Mouse (Mus musculus) gastrocnemius, adult 2 months (tissue): ENCODE measurements around the gene Cd36. TPM values are rescaled to one million over a fixed set of nuclear protein-coding genes. Genes with fewer than 3 reads are reported as not detected.

ENCODE experiments used
- DNase-seq: peaks from one replicate; pipeline ENCODE4 v3.0.0; 2022
- H3K27ac ChIP-seq: fragments of 200-600 bp; 2 replicates; pipeline ENCODE4 v1.8.1; 2022; ENCODE audit warnings: mild to moderate bottlenecking
- H3K4me3 ChIP-seq: fragments of 200-600 bp; 2 replicates; pipeline ENCODE4 v1.8.1; 2022; ENCODE audit warnings: mild to moderate bottlenecking, moderate library complexity
- CTCF ChIP-seq: fragments of 200-600 bp; IDR thresholded peaks from 2 replicates; pipeline ENCODE4 v1.8.1; 2022; ENCODE audit warnings: antibody characterized with exemption, mild to moderate bottlenecking, moderate library complexity
- intact Hi-C: fragments of 180-260 bp; cut with DNase I; formaldehyde crosslinking; loops from one replicate; pipeline ENCODE4 v1.15.1; 2025
- total RNA-seq, 2 experiments: library from RNA; stranded (reverse); gene quantifications; 2 replicates each; pipeline ENCODE4 v1.2.3; 2021

Gene Cd36
- total RNA-seq, 2 experiments from 2014 or later: 237 to 443 TPM

DNA sequence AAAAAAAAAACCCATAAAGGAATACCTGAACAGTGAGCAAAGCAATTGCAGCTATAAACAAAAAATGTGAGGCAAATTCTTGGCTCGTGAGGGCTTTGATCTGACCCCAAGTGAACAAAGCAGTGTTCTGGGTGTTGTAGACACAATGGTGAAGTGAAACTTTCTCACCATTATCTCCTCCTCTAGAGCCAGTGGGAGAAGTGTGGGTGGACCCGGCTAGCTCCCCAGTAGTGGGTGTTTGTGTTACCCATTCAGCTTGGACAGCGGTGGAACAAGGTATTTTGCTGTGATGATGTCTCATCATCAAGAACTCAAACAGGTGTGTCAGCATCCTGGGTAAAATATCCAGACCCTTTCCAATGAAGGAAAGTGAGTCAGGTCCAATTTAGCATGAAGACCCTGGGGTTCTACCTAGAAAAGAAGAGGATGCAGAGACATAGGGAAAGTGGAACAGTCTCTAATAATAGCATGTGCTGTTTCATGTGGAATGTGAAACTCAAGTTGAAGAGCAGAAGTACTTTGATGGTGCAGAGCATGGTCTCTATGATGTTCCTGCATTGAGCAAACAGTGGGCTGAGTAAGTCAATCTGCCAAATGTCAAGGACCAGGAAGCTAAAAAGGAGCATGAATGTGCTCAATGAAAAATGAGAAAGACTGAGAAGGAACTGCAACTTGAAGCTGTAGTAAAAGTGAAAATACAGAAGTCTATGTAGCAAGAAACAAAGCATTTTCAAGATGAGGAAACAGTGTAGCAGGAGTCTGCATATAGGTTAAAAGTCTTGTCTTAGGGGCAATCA is 34.3 kb downstream of the Cd36 start:
- no peak for TF ChIP-seq CTCF
- DNase-seq: no peak
- H3K27ac ChIP-seq: no peak overlapping the region; the same call in 1 of the 2 replicates
- H3K4me3 ChIP-seq: no peak overlapping the region
- intact Hi-C loops: no loop called here

DNA sequence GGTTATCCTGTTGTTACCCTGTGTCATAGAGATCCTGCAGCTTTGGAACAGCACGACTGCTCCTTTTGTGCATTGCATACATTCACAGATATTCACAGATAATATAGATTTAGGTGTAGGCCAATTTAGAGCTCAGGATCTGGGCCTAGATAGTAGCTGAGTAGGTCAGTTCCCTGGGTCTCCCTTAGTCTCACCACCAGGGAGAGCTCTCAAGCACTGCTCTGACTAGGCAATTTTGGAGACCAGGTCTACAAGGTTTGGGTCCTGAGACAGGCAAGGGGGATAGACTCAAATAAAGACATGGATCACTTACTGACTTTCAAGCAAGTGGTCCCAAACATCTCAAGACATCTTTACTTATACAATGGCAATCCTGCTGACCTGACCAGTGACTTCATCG is 38.0 kb downstream of the Cd36 start:
- DNase-seq: no peak
- Histone ChIP-seq H3K27ac (peak overlapping the region; percentile 58), H3K4me3 (0 out of 2 replicates have a peak overlapping the region, but pooled peaks have one; percentile 5)
- intact Hi-C loops: no loop called here
- peak; percentile 46 for TF ChIP-seq CTCF

DNA sequence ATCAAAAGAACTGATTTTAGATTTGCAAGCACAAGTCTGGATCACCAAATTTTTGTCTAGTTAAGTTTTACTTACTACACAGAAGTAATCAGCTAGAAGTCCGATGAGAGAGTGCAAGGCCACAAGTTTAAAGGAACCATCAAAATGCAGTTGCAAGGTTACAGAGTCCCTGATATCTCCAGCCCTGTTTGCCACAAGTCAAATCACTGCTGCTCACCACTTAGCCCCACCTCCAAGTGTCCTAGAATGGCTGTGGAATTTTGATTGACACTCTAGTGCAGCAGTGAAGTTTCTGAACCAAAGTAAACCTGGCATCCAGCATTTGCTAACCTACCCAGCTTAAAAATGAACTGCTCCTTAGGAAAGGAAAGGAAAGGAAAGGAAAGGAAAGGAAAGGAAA is 39.0 kb downstream of the Cd36 start:
- intact Hi-C loops: loop anchor here (5.0 kb wide), 1 partner anchor 33 kb away; no protein-coding TSS in a partner anchor
- peak overlapping the region; percentile 77 for H3K27ac ChIP-seq
- peak overlapping the region; percentile 68 for H3K4me3 ChIP-seq
- peak; percentile 41 for DNase-seq
- TF ChIP-seq CTCF: no peak

DNA sequence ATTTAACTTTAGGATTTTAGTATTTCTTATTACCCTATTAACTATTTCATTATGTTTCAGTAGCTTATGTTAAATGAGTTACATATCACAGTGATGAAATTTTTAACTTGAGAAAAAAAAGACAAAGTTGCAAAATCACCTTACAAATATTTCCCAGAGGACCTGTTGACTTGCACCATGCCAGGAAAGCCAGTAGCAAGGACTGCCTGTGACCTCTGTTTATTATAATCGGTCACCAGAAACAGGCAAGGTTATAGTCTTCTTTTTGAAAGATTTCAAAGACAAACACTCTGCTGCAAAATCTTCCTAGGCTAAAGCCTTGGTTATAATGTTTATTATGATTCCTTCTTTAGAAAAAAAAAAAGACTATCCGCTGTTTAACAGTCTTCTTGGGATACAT is 39.9 kb downstream of the Cd36 start:
- DNase-seq: no peak
- Histone ChIP-seq H3K27ac (peak overlapping the region; percentile 77), H3K4me3 (peak overlapping the region; percentile 68)
- TF ChIP-seq CTCF: no peak
- intact Hi-C loops: loop anchor here (5.0 kb wide), 1 partner anchor 34 kb away; no protein-coding TSS in a partner anchor

DNA sequence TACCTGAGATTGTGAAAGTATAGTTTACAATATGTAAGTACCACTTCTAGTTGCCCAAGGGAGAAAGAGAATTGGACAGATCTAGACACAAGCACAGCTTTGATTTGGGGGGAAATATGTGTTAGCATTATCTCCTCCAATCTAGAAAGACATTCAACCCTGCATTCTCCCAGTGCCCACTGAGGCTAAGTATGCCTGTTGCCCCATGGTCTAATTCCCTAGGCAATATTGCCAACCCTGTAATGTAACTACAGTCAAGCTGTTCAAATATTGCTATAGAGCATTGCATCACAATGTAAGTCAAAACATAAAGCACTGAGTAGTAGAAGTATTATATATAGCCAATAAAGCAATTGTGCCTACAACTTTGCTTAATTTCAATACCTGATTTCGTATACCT is 40.3 kb downstream of the Cd36 start:
- intact Hi-C loops: loop anchor here (5.0 kb wide), 1 partner anchor 34 kb away; no protein-coding TSS in a partner anchor
- H3K4me3 ChIP-seq: peak overlapping the region; percentile 68
- no peak for TF ChIP-seq CTCF
- H3K27ac ChIP-seq: peak overlapping the region; percentile 77
- no peak for DNase-seq

DNA sequence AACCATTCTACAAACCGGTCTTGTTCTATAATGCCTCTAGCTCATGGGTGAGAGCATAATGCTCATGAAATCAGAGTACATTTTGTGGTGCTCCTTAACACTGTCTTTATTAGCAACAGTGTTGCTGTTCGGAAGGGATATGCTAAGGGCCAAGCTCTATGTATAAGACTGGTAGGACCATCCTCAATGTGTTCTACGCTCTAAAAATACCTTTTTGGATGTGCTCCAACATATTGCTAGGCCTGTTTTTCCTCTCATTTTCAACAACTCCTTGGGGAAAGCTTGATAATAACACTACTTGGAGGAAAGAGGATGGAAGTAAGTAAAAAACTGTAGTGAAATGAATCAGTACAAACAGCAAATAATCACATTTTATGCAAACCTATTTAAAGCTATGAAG is 44.7 kb downstream of the Cd36 start:
- peak overlapping the region; percentile 68 for H3K4me3 ChIP-seq
- intact Hi-C loops: no loop called here
- H3K27ac ChIP-seq: peak overlapping the region; percentile 77
- DNase-seq: no peak
- no peak for TF ChIP-seq CTCF

DNA sequence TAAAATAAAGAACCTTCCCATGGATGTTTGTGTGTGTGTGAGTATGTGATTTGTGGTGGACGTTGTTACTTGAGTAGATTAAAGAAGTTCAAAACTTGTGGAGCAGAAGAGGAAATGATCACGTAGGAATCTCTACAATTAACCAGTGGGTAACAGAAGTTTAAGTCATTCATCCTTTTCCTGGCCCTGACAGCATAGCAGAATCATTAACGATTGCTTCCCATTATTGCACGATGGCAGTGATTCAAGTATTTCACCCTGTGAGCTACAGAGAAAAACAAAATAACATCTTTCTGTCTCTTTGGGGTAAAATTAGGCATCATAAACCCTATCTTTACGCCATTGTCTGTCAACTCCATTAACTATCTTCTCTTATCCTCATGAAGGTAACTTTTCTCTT is 45.3 kb downstream of the Cd36 start:
- Histone ChIP-seq H3K4me3 (peak overlapping the region; percentile 68), H3K27ac (peak overlapping the region; percentile 77)
- no peak for TF ChIP-seq CTCF
- intact Hi-C loops: no loop called here
- DNase-seq: no peak

DNA sequence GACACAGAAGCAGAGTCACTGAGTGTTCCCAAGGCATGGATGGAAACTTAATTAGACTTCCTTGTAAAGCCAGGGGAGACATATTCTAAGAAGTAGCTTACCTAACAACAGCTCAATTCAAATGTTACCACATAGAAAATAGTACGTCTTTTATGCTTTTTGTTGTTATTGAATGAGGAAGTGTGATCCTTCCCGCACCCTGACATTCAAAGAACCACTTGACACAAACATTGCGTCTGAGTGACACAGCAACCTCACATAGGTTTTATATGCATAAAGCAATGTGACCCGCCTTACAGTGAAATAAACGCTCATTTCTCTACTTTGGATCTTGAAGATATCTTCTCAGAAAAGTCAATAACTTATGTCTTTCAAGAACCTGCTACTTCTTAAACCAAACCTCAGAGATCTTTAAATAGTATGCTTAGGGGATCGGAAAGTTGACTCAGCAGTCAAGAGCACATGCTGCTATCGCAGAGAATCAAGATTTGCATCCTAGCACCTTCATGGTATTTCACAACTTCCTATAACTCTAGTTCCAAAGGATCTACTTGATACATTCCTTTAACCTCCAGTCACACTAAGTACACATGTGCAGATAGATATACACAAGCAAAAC is 46.4 kb downstream of the Cd36 start:
- H3K4me3 ChIP-seq: peak overlapping the region; percentile 28
- DNase-seq: no peak
- TF ChIP-seq CTCF: no peak
- intact Hi-C loops: no loop called here
- H3K27ac ChIP-seq: peak overlapping the region; percentile 77

DNA sequence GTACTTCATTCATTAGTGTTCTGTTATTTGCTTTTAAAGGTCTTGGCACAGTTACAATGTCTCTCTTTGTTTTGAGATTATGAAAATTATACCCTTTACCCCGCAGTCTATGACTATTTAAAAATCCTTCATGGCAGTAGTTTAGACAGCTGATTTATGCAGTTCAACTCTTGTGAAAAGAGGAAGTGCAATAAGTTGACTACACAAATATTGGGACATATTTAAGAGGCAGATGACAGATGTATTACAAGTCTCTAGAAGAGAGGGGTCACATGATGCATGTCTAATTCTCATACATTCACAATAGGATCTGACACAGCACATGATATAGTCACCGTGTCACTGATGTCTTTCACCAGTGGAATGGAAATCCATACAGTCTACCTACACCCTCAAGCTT is 49.1 kb downstream of the Cd36 start:
- peak overlapping the region; percentile 84 for H3K27ac ChIP-seq
- H3K4me3 ChIP-seq: 0 out of 2 replicates have a peak overlapping the region, but pooled peaks have one; percentile 7
- TF ChIP-seq CTCF: no peak
- DNase-seq: no peak
- intact Hi-C loops: loop anchor here (5.0 kb wide), 1 partner anchor 158 kb away; no protein-coding TSS in a partner anchor

DNA sequence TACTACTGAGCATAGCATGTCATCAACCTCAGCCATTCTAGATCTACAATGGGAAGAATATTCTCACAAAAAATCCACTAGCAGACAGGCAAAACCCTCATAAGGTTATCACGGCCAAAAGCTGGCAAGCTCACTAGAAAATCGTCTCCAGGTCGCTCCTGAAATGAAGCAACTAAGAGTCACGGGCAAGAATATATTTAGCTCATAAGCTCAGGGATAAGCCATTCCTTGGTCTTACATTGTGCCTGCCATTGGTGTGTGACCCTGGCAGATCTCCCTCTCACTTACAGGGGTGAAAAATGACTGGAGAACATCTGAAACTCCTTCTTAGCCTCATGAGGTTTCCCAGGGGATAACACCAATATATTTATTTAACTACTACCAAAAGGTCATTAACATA is 52.2 kb downstream of the Cd36 start:
- no peak for TF ChIP-seq CTCF
- Histone ChIP-seq H3K4me3 (peak overlapping the region; percentile 59), H3K27ac (peak overlapping the region; percentile 84)
- peak; percentile 29 for DNase-seq
- intact Hi-C loops: loop anchor here (5.0 kb wide), 1 partner anchor 161 kb away; no protein-coding TSS in a partner anchor

DNA sequence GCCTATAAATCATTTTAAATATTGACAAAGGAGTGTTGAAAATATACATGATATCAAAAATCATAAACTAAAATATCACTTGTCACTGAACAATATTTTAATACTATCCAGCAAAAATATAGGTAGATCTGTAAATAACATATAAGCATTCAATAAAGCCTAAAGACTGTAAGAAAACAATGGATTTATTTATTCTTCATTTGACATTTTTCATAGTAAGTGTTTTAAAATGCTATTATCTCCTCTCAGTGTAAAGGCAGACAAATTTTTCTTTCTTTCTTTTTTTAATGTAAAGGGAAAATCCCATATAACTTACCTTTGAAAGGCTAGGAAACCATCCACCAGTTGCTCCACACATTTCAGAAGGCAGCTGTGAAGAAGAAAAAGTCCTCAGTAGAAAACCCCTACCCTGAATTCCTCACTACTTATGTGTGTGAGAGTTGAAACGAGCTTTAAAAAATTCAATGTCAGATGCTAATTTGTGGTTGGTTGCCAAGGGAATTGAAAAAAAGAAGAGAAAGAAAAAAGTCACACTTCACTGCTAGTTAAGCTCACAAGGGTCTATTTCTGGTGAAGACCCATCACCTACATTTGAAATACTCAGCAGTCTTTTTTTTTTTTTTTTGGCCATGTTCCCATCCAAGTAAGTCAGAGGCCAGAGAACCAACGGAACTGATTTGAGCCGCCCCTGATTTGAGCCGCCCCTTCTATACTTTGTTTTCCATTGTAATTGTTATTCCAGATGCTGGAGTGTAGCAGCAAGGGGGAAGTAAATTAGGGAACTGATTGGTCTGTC is 53.1 kb downstream of the Cd36 start:
- Histone ChIP-seq H3K4me3 (peak overlapping the region; percentile 59), H3K27ac (peak overlapping the region; percentile 84)
- intact Hi-C loops: loop anchor here (5.0 kb wide), 1 partner anchor 162 kb away; no protein-coding TSS in a partner anchor
- DNase-seq: peak; percentile 22
- no peak for TF ChIP-seq CTCF

DNA sequence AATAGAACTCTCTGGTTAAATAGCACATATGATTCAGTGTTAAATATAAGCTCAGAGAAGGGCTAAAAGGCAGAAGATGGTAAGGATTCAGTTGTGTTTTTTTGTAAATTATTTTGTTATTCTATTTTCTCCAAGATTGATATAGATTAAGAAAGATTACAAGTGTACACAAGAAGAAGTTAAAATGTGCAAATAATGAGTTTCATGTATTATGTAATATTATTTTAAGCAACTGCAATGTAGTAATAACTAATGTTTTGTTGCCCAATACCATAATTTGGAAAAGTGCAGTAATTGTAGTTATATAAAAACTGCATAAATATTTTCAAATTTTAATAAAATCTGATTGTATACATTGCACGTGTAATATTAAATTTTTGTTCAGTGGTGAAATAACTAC is 54.8 kb downstream of the Cd36 start:
- Histone ChIP-seq H3K27ac (peak overlapping the region; percentile 84), H3K4me3 (peak overlapping the region; percentile 59)
- intact Hi-C loops: no loop called here
- no peak for TF ChIP-seq CTCF
- no peak for DNase-seq
